In genomic region chr11:65918480-65919236, GRCm38 (mm10) we compare ENCODE assay signal across 13 mouse cellular contexts.
DNase-seq lines count a peak whose midpoint lies in the region; ATAC-seq and TF ChIP-seq lines count a peak whose summit lies in the region.
"Had no signal": no experiment of that assay in that cellular context is flagged by ENCODE, and none has a peak within 500 bp of the region (broad histone marks: within the 10 kb centered on the region; RNA-seq: fewer than 3 reads in every experiment).

No protein-coding gene starts in this region.

- H3K9me3 ChIP-seq in kidney, postnatal 0 days (replicated peaks; ENCODE audit: low read length): no peaks in the 10 kb centered on the region
- no peaks in the 10 kb centered on the region for H3K9me3 ChIP-seq in midbrain, embryonic 14.5 days (ENCODE audit: control insufficient read depth, low read length)
- H3K9me3 ChIP-seq in midbrain, embryonic 16.5 days (replicated peaks; ENCODE audit: control insufficient read depth, low read length, poor library complexity, severe bottlenecking): no peaks in the 10 kb centered on the region
- no peaks in the 10 kb centered on the region for H3K9me3 ChIP-seq in stomach, postnatal 0 days (ENCODE audit: control insufficient read depth, low read length)
- H3K9me3 ChIP-seq: G1E; limb, embryonic 13.5 days had no signal

- peak; percentile 50 for TF ChIP-seq CTCF in kidney, postnatal 0 days (IDR thresholded peaks at IDR 0.05; ENCODE audit: low read depth)
- TF ChIP-seq CTCF in stomach, postnatal 0 days (IDR thresholded peaks at IDR 0.05; ENCODE audit: low read depth): peak; percentile 46

- no peak overlapping the region for H3K4me3 ChIP-seq in kidney, postnatal 0 days (replicated peaks; ENCODE audit: low read depth, low read length)
- H3K4me3 ChIP-seq in midbrain, embryonic 14.5 days (replicated peaks; ENCODE audit: low read depth, low read length): no peak overlapping the region
- H3K4me3 ChIP-seq in midbrain, embryonic 16.5 days (ENCODE audit: low read depth, low read length): no peak overlapping the region
- H3K4me3 ChIP-seq in stomach, postnatal 0 days (ENCODE audit: low read depth, low read length): no peak overlapping the region
- H3K4me3 ChIP-seq: limb, embryonic 13.5 days had no signal

- no peaks in the 10 kb centered on the region for H3K36me3 ChIP-seq in kidney, postnatal 0 days (ENCODE audit: insufficient read depth, low read length)
- no peaks in the 10 kb centered on the region for H3K36me3 ChIP-seq in midbrain, embryonic 14.5 days (ENCODE audit: control insufficient read depth, insufficient read depth, low read length)
- H3K36me3 ChIP-seq in midbrain, embryonic 16.5 days (ENCODE audit: control insufficient read depth, insufficient read depth, low read length): no peaks in the 10 kb centered on the region
- no peaks in the 10 kb centered on the region for H3K36me3 ChIP-seq in stomach, postnatal 0 days (ENCODE audit: control insufficient read depth, insufficient read depth, low read length)
- H3K36me3 ChIP-seq: G1E; limb, embryonic 13.5 days had no signal

- no peak for TF ChIP-seq EP300 in stomach, postnatal 0 days (optimal IDR thresholded peaks at IDR 0.05)

- H3K4me2 ChIP-seq in kidney, postnatal 0 days (ENCODE audit: low read length): no peak overlapping the region
- H3K4me2 ChIP-seq in midbrain, embryonic 14.5 days (ENCODE audit: low read length): no peak overlapping the region
- no peak overlapping the region for H3K4me2 ChIP-seq in midbrain, embryonic 16.5 days (ENCODE audit: low read length)
- H3K4me2 ChIP-seq in stomach, postnatal 0 days (replicated peaks; ENCODE audit: low read depth): no peak overlapping the region
- H3K4me2 ChIP-seq: limb, embryonic 13.5 days had no signal

- peak; percentile 15 to 16 for DNase-seq in cerebellum, postnatal 10 days
- DNase-seq in cerebellum, adult 11 months: no peak
- no peak for DNase-seq in kidney, postnatal 0 days (ENCODE audit: low spot score)
- DNase-seq in kidney, adult 8-10 months: no peak
- peak; percentile 4 for DNase-seq in midbrain, embryonic 14.5 days
- no peak for DNase-seq in stomach, postnatal 0 days (ENCODE audit: low spot score)
- DNase-seq in spleen, adult 12 weeks (ENCODE audit: low spot score): no peak
- DNase-seq: gastrocnemius, postnatal 36 days; heart, postnatal 10 days; kidney, adult 18-20 months had no signal

- H3K27ac ChIP-seq in kidney, postnatal 0 days: no peak overlapping the region
- H3K27ac ChIP-seq in midbrain, embryonic 14.5 days (replicated peaks; ENCODE audit: low read depth, low read length): no peak overlapping the region
- H3K27ac ChIP-seq in midbrain, embryonic 16.5 days (ENCODE audit: low read length): no peak overlapping the region
- H3K27ac ChIP-seq in stomach, postnatal 0 days (replicated peaks): no peak overlapping the region
- H3K27ac ChIP-seq: limb, embryonic 13.5 days had no signal

- 59% methylated on average over 10 of the region's 10 CpGs for WGBS in kidney, postnatal 0 days
- WGBS in midbrain, embryonic 14.5 days: 74% methylated on average over 10 of the region's 10 CpGs
- WGBS in midbrain, embryonic 16.5 days: 74% methylated on average over 10 of the region's 10 CpGs
- 64% methylated on average over 10 of the region's 10 CpGs for WGBS in stomach, postnatal 0 days

- no peak overlapping the region for H3K9ac ChIP-seq in kidney, postnatal 0 days (ENCODE audit: low read depth, low read length)
- H3K9ac ChIP-seq in midbrain, embryonic 14.5 days (replicated peaks; ENCODE audit: low read length): no peak overlapping the region
- no peak overlapping the region for H3K9ac ChIP-seq in midbrain, embryonic 16.5 days (ENCODE audit: low read depth, low read length)
- no peak overlapping the region for H3K9ac ChIP-seq in stomach, postnatal 0 days (ENCODE audit: low read length)
- H3K9ac ChIP-seq: limb, embryonic 13.5 days had no signal

- no peak for ATAC-seq in kidney, postnatal 0 days (replicated peaks; ENCODE audit: low FRiP score, low read depth)
- no peak for ATAC-seq in midbrain, embryonic 14.5 days (ENCODE audit: low FRiP score, low TSS enrichment)
- no peak for ATAC-seq in midbrain, embryonic 16.5 days
- no peak for ATAC-seq in stomach, postnatal 0 days (ENCODE audit: low FRiP score, low TSS enrichment)

- no peaks in the 10 kb centered on the region for H3K27me3 ChIP-seq in kidney, postnatal 0 days (ENCODE audit: insufficient read depth, low read length)
- no peaks in the 10 kb centered on the region for H3K27me3 ChIP-seq in midbrain, embryonic 14.5 days (ENCODE audit: control insufficient read depth, insufficient read depth, low read length)
- no peaks in the 10 kb centered on the region for H3K27me3 ChIP-seq in midbrain, embryonic 16.5 days (ENCODE audit: control insufficient read depth, insufficient read depth, low read depth, low read length)
- no peaks in the 10 kb centered on the region for H3K27me3 ChIP-seq in stomach, postnatal 0 days (ENCODE audit: control insufficient read depth, insufficient read depth, low read length)
- H3K27me3 ChIP-seq: limb, embryonic 13.5 days had no signal

- no peaks in the 10 kb centered on the region for H3K4me1 ChIP-seq in kidney, postnatal 0 days (replicated peaks; ENCODE audit: insufficient read depth, low read length)
- no peaks in the 10 kb centered on the region for H3K4me1 ChIP-seq in midbrain, embryonic 14.5 days (ENCODE audit: control insufficient read depth, insufficient read depth, low read length)
- no peaks in the 10 kb centered on the region for H3K4me1 ChIP-seq in midbrain, embryonic 16.5 days (ENCODE audit: control insufficient read depth, insufficient read depth, low read length)
- H3K4me1 ChIP-seq in stomach, postnatal 0 days (replicated peaks; ENCODE audit: control insufficient read depth, insufficient read depth): no peaks in the 10 kb centered on the region
- H3K4me1 ChIP-seq: limb, embryonic 13.5 days had no signal

Comparison
In these comparisons a context has a peak if more than half of its experiments do, and no peak if none do; other contexts are left out.
1. DNase-seq: peak in cerebellum, postnatal 10 days (2 of 2) and midbrain, embryonic 14.5 days (single experiment); none in cerebellum, adult 11 months (single experiment), kidney, postnatal 0 days (single experiment), kidney, adult 8-10 months (0 of 2), stomach, postnatal 0 days (single experiment) and spleen, adult 12 weeks (single experiment).